Mouse (Mus musculus): ENCODE measurements at regions not wholly inside any gene's neighbourhood (a gene's known extent, or its start where the extent isn't known, plus 50 kb on each side); places are given as distances from the start of the nearest gene placed in this dataset.

GRCm38 (mm10) chr13:115725356-115725952, 584.0 kb downstream of the Isl1 start:
- TF ChIP-seq CTCF (IDR thresholded peaks at IDR 0.05; ENCODE audit: low read depth) (no peak), EP300 (IDR thresholded peaks at IDR 0.05; ENCODE audit: low read depth) (no peak)
